Mouse (Mus musculus): ENCODE results near the gene Flvcr1.

GRCm38 (mm10) chr1:190974191-190974590 is 51.8 kb downstream of the Flvcr1 start:
- TF ChIP-seq ZC3H11A (IDR thresholded peaks at IDR 0.05; ENCODE audit: borderline replicate concordance, low read depth, low read length) (no peak), CHD2 (IDR thresholded peaks at IDR 0.05; ENCODE audit: low read depth, low read length) (no peak), ZNF384 (IDR thresholded peaks at IDR 0.05; ENCODE audit: low read depth, low read length) (no peak)

Measured in ES-E14 (cell line).